Mouse (Mus musculus): ENCODE measurements around the gene Prl3b1.

The Prl3b1 gene

DNA sequence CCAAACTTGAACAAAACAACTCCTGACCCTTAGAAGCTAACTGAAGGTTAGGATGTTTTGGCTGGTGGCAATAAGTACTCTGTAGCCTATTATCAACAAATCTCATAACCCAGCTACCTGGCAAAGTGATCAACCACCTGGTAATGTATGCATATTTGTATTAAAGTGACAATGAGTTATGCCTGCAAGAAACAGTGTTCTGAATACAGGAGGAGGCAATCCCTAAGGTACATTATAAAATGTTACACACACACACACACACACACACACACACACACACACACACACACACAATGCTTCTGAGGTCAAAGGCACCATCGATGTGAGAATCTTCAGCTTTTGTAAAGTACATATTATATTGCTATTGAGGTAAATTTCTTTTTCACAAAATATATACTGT lies at the start of gene Prl3b1:
Prl3b1 (plus strand) TSS at position 301 of the 400 bp plus-strand sequence.
- no peak for DNase-seq

DNA sequence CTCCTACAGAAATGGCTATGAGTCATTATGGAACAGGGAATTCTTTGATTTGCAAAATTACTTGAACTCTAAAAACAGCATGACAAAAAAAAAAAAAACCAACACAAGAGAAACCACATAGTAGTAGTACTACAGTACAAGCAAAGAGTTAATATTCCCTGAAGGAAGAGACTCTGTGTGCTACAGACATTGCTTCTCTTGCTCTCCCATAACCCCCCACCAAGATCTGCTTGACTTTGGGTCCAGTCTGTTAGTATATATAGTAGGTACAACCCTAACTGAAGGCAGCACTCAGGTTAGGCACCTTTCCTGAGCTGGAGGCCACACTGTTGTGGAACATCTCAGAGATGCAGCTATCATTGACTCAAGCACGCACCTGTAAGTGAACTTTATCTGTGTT lies 45.3 kb upstream of the Prl3b1 start, which contains the start of gene Prl3c1:
Prl3c1 (plus strand) TSS at position 301 of the 400 bp plus-strand sequence.
- DNase-seq = no peak

GRCm38 (mm10) chr13:27259136-27259535 lies 17.5 kb downstream of the Prl3b1 start, which contains the start of gene Prl3a1:
TSS of gene Prl3a1 (plus strand) at chr13:27259436.
- no peak for DNase-seq

All from thymus, postnatal 14 days (tissue).